Mouse (Mus musculus) bone marrow, adult 2 months (tissue): ENCODE measurements at regions not wholly inside any gene's neighbourhood (a gene's known extent, or its start where the extent isn't known, plus 50 kb on each side); places are given as distances from the start of the nearest gene placed in this dataset.

Source experiments
- H3K27ac ChIP-seq: fragments of 200-500 bp; 2 replicates; pipeline ENCODE4 v1.5.1; 2012; ENCODE audit warnings: low read depth, mild to moderate bottlenecking, control low read depth, inconsistent platforms, low read length; ENCODE audit not compliant: control insufficient read depth, poor library complexity, insufficient read depth
- H3K4me1 ChIP-seq: fragments of 200-500 bp; 2 replicates; pipeline ENCODE4 v1.6.1; 2011; ENCODE audit warnings: low read length; ENCODE audit not compliant: control insufficient read depth, insufficient read depth
- H3K4me3 ChIP-seq: fragments of 200-500 bp; replicated peaks from 2 replicates; pipeline ENCODE3; 2011; ENCODE audit warnings: mild to moderate bottlenecking, low read depth, low read length, control low read depth; ENCODE audit not compliant: control insufficient read depth
- CTCF ChIP-seq: fragments of 200-500 bp; IDR thresholded peaks from 2 replicates; pipeline ENCODE4 v1.5.1; 2011; ENCODE audit warnings: low read length, control low read depth; ENCODE audit not compliant: control insufficient read depth, insufficient read depth
- POLR2A ChIP-seq: fragments of 200-500 bp; IDR thresholded peaks from 2 replicates; pipeline ENCODE4 v1.6.1; 2011; ENCODE audit warnings: low read depth, mild to moderate bottlenecking, control low read depth, low read length, borderline replicate concordance; ENCODE audit not compliant: control insufficient read depth
- WGBS: fragments of 180-500 bp; shearing (Covaris S2); methylation state at CpG from one replicate; pipeline ENCODE4 v1.1.7; 2018; 5-methylcytosine and 5-hydroxymethylcytosine counted together

DNA sequence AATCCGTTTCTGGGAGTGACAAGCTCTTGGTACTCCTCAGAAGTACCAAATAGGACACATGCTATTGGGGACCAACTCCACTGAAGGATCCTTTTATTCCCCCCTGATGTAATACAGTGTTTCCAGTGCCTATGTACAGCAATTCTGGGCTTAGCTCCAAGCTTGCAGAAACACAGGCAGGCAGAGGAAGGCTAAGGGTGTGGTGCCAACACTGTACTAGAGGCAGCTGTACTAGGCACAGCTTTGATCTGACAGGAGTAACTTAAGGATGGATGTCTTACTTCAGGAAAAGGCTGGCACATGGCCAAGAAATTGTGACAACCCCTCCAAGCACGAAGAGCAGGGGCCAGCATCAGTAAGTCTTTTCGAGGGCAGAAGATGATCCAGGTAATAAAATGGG lies 154.7 kb upstream of the Arid2 start:
- 57% methylated on average over 3 of the region's 3 CpGs for WGBS
- no peaks in the 10 kb centered on the region for H3K4me1 ChIP-seq
- TF ChIP-seq POLR2A = no peak
- TF ChIP-seq CTCF = no peak
- H3K27ac ChIP-seq = no peak overlapping the region
- no peak overlapping the region for H3K4me3 ChIP-seq

DNA sequence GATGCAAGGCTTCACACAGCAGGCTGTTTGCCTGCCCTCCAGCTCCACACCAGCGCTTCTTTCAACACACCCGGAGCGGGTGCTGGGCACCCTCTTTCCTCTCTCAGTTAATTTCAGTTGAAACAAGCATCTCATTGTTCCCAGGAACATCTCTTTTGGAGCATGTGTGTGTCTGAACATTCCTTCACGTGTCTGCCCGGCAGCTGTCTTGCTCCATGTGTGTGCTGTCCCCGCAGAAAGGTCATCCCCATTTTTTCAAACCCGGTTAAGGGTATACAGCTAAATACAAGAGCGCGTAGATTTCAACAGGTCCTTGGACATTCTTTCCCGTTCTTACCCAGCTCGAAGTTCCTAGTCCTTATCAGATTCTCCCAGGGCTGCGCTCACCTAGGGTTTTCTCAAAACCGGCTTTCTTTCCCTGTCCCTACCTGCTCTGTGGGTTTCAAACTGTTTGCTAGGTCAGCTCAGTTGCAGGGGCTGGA lies 152.0 kb upstream of the Arid2 start:
- no peak overlapping the region for H3K4me3 ChIP-seq
- WGBS = 70% methylated on average over 13 of the region's 13 CpGs
- no peaks in the 10 kb centered on the region for H3K4me1 ChIP-seq
- TF ChIP-seq CTCF (no peak), POLR2A (no peak)
- no peak overlapping the region for H3K27ac ChIP-seq

- Histone ChIP-seq H3K4me1 (no peaks in the 10 kb centered on the region), H3K4me3 (no peak overlapping the region), H3K27ac (no peak overlapping the region)
- 51% methylated on average over 6 of the region's 6 CpGs for WGBS
- TF ChIP-seq CTCF (no peak), POLR2A (no peak)
Observed at GRCm38 (mm10) chr15:96135816-96136215, 151.5 kb upstream of the Arid2 start.

GRCm38 (mm10) chr15:96137534-96137933 lies 149.8 kb upstream of the Arid2 start:
- 89% methylated on average over 17 of the region's 17 CpGs for WGBS
- no peak overlapping the region for H3K27ac ChIP-seq
- H3K4me3 ChIP-seq = no peak overlapping the region
- no peaks in the 10 kb centered on the region for H3K4me1 ChIP-seq
- TF ChIP-seq POLR2A = no peak
- no peak for TF ChIP-seq CTCF

DNA sequence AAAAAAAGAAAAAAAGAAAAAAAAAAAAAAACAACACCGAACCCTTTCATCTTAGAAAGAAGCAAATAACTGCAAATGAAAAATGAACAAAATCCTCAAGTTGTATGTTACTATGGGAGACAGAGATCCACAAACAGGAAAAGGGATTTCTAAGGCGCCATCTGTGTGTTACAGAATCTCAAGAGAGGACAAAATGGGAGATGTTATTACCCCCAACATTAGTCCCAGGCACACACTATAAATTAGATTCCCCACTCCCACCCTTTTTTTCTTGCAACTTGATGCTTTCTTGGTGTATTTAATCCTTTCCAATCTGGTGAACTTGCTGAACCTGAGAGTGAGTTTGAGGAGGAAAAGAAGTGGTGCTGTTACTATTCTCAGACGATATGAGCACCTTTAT lies 149.4 kb upstream of the Arid2 start:
- H3K27ac ChIP-seq = no peak overlapping the region
- H3K4me1 ChIP-seq = no peaks in the 10 kb centered on the region
- 78% methylated on average over 3 of the region's 3 CpGs for WGBS
- H3K4me3 ChIP-seq = no peak overlapping the region
- TF ChIP-seq CTCF = no peak
- no peak for TF ChIP-seq POLR2A

DNA sequence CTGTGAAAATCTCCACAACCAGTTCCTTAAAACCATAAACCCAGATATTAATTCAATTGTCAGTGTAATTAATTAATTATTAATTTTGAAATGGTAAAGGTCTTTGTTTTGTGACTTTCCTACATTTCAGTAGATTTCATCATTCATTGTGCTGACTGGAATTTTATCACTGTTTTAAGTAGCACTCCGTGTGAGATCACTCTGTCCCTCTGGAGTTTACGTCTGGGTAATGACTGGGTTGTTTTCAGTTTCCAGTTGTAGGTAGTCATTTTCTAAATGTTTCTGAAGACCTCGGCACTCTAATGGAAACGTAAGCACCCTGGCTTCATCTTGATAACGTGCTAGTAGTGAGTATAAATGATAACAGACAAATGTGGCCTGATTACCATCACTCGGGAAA lies 133.8 kb upstream of the Arid2 start:
- Histone ChIP-seq H3K27ac (no peak overlapping the region), H3K4me1 (no peaks in the 10 kb centered on the region; the same call in 1 of the 2 replicates), H3K4me3 (no peak overlapping the region)
- WGBS = 75% methylated on average over 6 of the region's 6 CpGs
- no peak for TF ChIP-seq CTCF
- no peak for TF ChIP-seq POLR2A

DNA sequence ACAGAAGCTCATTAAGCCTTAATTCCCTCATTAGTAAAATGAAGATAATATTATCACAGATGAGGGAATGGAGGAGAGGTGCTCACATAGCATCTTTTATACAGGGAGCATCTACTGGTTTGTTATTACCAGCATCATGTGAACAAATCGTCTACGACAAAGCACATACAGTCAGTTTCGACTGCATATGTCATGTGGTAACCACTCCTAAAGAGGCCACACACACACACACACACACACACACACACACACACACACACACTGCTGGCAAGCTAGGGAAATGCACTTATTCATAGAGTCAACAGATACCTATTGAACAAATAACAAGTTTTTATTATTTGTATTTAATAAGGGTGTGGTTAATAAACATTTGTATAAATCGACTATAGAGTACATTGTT lies 129.0 kb upstream of the Arid2 start:
- H3K4me3 ChIP-seq = no peak overlapping the region
- H3K4me1 ChIP-seq = no peaks in the 10 kb centered on the region
- 79% methylated on average over 4 of the region's 4 CpGs for WGBS
- no peak overlapping the region for H3K27ac ChIP-seq
- TF ChIP-seq POLR2A (no peak), CTCF (no peak)

DNA sequence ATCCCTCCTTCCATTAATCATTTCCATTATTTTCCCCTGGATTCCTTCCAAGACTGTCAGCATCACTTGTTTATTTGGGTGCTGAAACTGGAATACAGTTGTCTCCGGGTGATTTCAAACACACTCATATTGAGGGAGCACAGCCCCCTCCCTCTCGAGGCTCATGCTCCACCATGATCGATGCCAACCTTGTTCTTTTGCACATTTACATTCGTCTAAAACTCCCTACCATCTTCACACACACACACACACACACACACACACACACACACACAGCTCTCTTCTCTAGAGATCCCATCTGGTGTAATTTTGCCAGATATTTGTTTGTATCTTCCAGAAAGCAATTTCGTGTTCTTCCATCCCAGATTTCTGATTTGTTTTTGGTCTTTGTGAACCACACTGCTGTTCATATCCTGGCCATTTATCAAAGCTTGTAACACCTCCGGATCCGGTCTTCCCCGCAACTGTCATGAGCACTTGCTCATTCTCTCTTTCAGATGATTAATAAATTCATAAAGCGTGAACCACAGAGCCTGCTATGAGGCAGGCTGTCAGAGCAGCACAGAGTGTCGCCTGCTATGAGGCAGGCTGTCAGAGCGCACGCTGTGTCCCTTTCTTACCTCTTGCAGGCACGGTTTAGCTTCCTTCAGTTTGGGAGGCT lies 122.4 kb upstream of the Arid2 start:
- H3K4me1 ChIP-seq = no peaks in the 10 kb centered on the region; the same call in 1 of the 2 replicates
- H3K4me3 ChIP-seq = no peak overlapping the region
- 76% methylated on average over 13 of the region's 13 CpGs for WGBS
- TF ChIP-seq CTCF (no peak), POLR2A (no peak)
- H3K27ac ChIP-seq = no peak overlapping the region

GRCm38 (mm10) chr15:96167256-96167655 lies 120.1 kb upstream of the Arid2 start:
- Histone ChIP-seq H3K4me1 (no peaks in the 10 kb centered on the region; the same call in 1 of the 2 replicates), H3K4me3 (no peak overlapping the region), H3K27ac (no peak overlapping the region)
- WGBS = 71% methylated on average over 9 of the region's 9 CpGs
- TF ChIP-seq CTCF (no peak), POLR2A (no peak)

- no peak overlapping the region for H3K4me3 ChIP-seq
- H3K27ac ChIP-seq = no peak overlapping the region
- no peaks in the 10 kb centered on the region; the same call in 1 of the 2 replicates for H3K4me1 ChIP-seq
- 44% methylated on average over 15 of the region's 15 CpGs for WGBS
- TF ChIP-seq POLR2A = no peak
Observed at GRCm38 (mm10) chr15:96169726-96170467, 117.4 kb upstream of the Arid2 start.
